Mouse (Mus musculus): ENCODE measurements around the gene Psma6. TPM values are rescaled to one million over a fixed set of nuclear protein-coding genes. Genes with fewer than 3 reads are reported as not detected.
A peak's percentile ranks its signal among the peaks of the same experiment; 100 is the strongest.

Gene Psma6
- polyA plus RNA-seq, 1 experiment from 2014 or later, result 419 TPM

DNA sequence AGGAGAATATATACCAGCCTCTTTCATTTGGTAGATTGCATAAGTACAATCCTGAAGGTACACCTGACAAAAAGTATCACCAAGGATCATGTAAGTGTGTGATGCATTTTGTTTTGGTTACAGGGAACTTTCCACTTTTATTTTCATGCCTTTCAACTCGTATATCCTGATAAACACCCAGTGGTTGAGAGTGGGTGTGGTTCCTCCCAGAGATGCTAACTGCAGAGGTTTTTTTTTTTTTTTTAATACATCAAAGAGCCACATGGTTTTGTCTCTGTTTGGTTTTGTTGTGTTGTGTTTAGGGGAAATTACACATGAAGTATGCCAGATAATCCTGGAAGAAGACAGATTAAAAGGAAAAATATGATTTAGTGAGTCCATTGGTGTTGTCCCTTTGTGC, 26.7 kb upstream of the Psma6 start:
- Histone ChIP-seq H3K4me1 (replicated peaks; ENCODE audit: insufficient read depth, low read length) (no peaks in the 10 kb centered on the region), H3K9ac (ENCODE audit: low read depth, low read length) (no peak overlapping the region), H3K4me2 (ENCODE audit: low read length) (no peak overlapping the region), H3K27ac (no peak overlapping the region), H3K27me3 (ENCODE audit: insufficient read depth, low read length) (no peaks in the 10 kb centered on the region), H3K9me3 (replicated peaks; ENCODE audit: low read length) (no peaks in the 10 kb centered on the region), H3K36me3 (ENCODE audit: insufficient read depth, low read length) (no peaks in the 10 kb centered on the region), H3K4me3 (replicated peaks; ENCODE audit: low read depth, low read length) (no peak overlapping the region)
- DNase-seq (ENCODE audit: low spot score), result no peak
- no peak for ATAC-seq (replicated peaks; ENCODE audit: low FRiP score, low read depth)
- 59% methylated on average over 1 of the region's 1 CpGs for WGBS
- TF ChIP-seq CTCF (IDR thresholded peaks at IDR 0.05; ENCODE audit: low read depth), result no peak

DNA sequence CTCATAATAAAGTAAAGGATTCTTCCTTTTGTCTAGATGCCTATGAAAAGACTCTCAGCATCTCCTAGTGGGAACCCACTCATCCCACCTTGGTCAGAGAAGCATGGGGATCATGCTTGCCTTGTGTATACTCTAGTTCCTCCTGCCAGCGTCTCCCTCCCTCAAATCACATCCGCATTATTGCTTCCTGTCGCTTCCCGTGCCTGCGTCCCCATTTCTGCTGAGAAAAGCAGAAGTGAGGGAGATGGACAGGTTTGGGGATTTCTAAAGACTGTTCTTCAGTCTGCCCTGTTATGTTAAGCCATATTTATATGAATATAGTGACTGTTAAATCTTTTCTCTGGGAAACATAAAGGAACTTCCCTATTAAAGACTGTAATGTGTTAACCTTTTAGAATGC, 23.1 kb upstream of the Psma6 start:
- H3K4me1 ChIP-seq (replicated peaks; ENCODE audit: insufficient read depth, low read length), result no peaks in the 10 kb centered on the region
- H3K9ac ChIP-seq (ENCODE audit: low read depth, low read length), result no peak overlapping the region
- no peaks in the 10 kb centered on the region for H3K36me3 ChIP-seq (ENCODE audit: insufficient read depth, low read length)
- H3K4me2 ChIP-seq (ENCODE audit: low read length), result no peak overlapping the region
- 79% methylated on average over 5 of the region's 5 CpGs for WGBS
- ATAC-seq (replicated peaks; ENCODE audit: low FRiP score, low read depth) (no peak), DNase-seq (ENCODE audit: low spot score) (no peak)
- H3K27me3 ChIP-seq (ENCODE audit: insufficient read depth, low read length), result no peaks in the 10 kb centered on the region
- H3K4me3 ChIP-seq (replicated peaks; ENCODE audit: low read depth, low read length), result no peak overlapping the region
- H3K27ac ChIP-seq, result no peak overlapping the region
- no peaks in the 10 kb centered on the region for H3K9me3 ChIP-seq (replicated peaks; ENCODE audit: low read length)
- no peak for TF ChIP-seq CTCF (IDR thresholded peaks at IDR 0.05; ENCODE audit: low read depth)

DNA sequence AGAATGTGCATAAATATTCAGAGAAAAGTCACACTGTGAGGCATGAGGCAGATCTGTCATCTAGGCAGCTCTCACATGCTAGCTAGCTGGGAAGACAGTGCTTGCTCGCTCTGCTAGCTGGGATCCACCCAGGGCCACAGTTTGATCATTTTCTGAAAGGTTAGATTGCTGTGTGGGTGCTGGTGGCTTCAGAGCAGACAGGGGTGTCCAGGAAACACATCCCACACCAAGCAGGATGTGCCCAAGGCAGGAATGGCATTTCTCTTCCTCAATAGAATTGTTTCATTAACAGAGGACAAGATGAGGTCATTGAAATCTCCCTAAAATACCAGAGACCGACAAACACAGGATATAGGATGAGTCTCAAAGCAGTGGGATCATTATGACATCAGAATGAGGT, 18.9 kb upstream of the Psma6 start:
- Histone ChIP-seq H3K4me2 (ENCODE audit: low read length) (no peak overlapping the region), H3K9ac (ENCODE audit: low read depth, low read length) (no peak overlapping the region), H3K4me3 (replicated peaks; ENCODE audit: low read depth, low read length) (no peak overlapping the region), H3K4me1 (replicated peaks; ENCODE audit: insufficient read depth, low read length) (no peaks in the 10 kb centered on the region), H3K9me3 (replicated peaks; ENCODE audit: low read length) (no peaks in the 10 kb centered on the region), H3K27ac (no peak overlapping the region), H3K27me3 (ENCODE audit: insufficient read depth, low read length) (no peaks in the 10 kb centered on the region), H3K36me3 (ENCODE audit: insufficient read depth, low read length) (no peaks in the 10 kb centered on the region)
- ATAC-seq (replicated peaks; ENCODE audit: low FRiP score, low read depth), result no peak
- 62% methylated on average over 2 of the region's 2 CpGs for WGBS
- TF ChIP-seq CTCF (IDR thresholded peaks at IDR 0.05; ENCODE audit: low read depth), result no peak
- no peak for DNase-seq (ENCODE audit: low spot score)

GRCm38 (mm10) chr12:55372424-55373055, 11.5 kb upstream of the Psma6 start:
- peak; percentile 63 for TF ChIP-seq CTCF (IDR thresholded peaks at IDR 0.05; ENCODE audit: low read depth)
- Histone ChIP-seq H3K4me2 (ENCODE audit: low read length) (no peak overlapping the region), H3K27ac (no peak overlapping the region), H3K9ac (ENCODE audit: low read depth, low read length) (no peak overlapping the region), H3K36me3 (ENCODE audit: insufficient read depth, low read length) (no peaks in the 10 kb centered on the region), H3K9me3 (replicated peaks; ENCODE audit: low read length) (no peaks in the 10 kb centered on the region), H3K27me3 (ENCODE audit: insufficient read depth, low read length) (no peaks in the 10 kb centered on the region), H3K4me3 (replicated peaks; ENCODE audit: low read depth, low read length) (no peak overlapping the region), H3K4me1 (replicated peaks; ENCODE audit: insufficient read depth, low read length) (no peaks in the 10 kb centered on the region)
- WGBS, result 73% methylated on average over 3 of the region's 3 CpGs
- no peak for ATAC-seq (replicated peaks; ENCODE audit: low FRiP score, low read depth)
- DNase-seq (ENCODE audit: low spot score), result peak; percentile 57

GRCm38 (mm10) chr12:55376956-55377609, 6.9 kb upstream of the Psma6 start:
- no peak for ATAC-seq (replicated peaks; ENCODE audit: low FRiP score, low read depth)
- 88% methylated on average over 16 of the region's 16 CpGs for WGBS
- peak overlapping the region; percentile 15; the same call in 1 of the 2 replicates for H3K27ac ChIP-seq

DNA sequence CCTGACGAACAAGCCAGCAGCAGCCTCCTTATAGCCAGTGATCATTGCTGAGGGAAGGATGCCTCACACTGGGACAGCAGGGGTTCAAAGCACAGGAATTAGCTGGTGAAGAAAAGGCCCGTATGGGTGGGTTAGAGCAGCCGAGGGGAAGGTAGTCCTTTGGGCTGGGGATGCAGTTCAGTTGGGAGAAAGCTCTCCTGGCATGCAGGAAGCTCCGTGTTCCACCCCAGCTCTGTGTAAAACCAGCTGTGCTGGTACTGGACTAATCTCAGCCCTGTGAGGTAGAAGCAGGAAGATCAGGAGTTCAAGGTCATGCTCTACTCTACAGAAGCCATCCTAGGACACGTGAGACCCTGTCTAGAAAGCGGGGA, 6.4 kb upstream of the Psma6 start:
- Histone ChIP-seq H3K4me1 (replicated peaks; ENCODE audit: insufficient read depth, low read length) (no peaks in the 10 kb centered on the region), H3K27ac (no peak overlapping the region), H3K9me3 (replicated peaks; ENCODE audit: low read length) (no peaks in the 10 kb centered on the region), H3K36me3 (ENCODE audit: insufficient read depth, low read length) (no peaks in the 10 kb centered on the region), H3K27me3 (ENCODE audit: insufficient read depth, low read length) (no peaks in the 10 kb centered on the region), H3K4me3 (replicated peaks; ENCODE audit: low read depth, low read length) (no peak overlapping the region), H3K4me2 (ENCODE audit: low read length) (no peak overlapping the region), H3K9ac (ENCODE audit: low read depth, low read length) (no peak overlapping the region)
- no peak for TF ChIP-seq CTCF (IDR thresholded peaks at IDR 0.05; ENCODE audit: low read depth)
- ATAC-seq (replicated peaks; ENCODE audit: low FRiP score, low read depth), result no peak
- DNase-seq (ENCODE audit: low spot score), result no peak
- 70% methylated on average over 6 of the region's 6 CpGs for WGBS

More at GRCm38 (mm10) chr12:55376956-55377609, 6.9 kb upstream of the Psma6 start:
- Histone ChIP-seq H3K27me3 (ENCODE audit: insufficient read depth, low read length) (no peaks in the 10 kb centered on the region), H3K4me3 (replicated peaks; ENCODE audit: low read depth, low read length) (no peak overlapping the region), H3K9ac (ENCODE audit: low read depth, low read length) (no peak overlapping the region), H3K4me2 (ENCODE audit: low read length) (no peak overlapping the region), H3K4me1 (replicated peaks; ENCODE audit: insufficient read depth, low read length) (no peaks in the 10 kb centered on the region), H3K36me3 (ENCODE audit: insufficient read depth, low read length) (no peaks in the 10 kb centered on the region), H3K9me3 (replicated peaks; ENCODE audit: low read length) (no peaks in the 10 kb centered on the region)
- DNase-seq (ENCODE audit: low spot score), result no peak
- TF ChIP-seq CTCF (IDR thresholded peaks at IDR 0.05; ENCODE audit: low read depth), result no peak

Data from kidney, postnatal 0 days (tissue).